Mouse (Mus musculus): ENCODE measurements around the gene Acot2.

- no peak for TF ChIP-seq CTCF (IDR thresholded peaks at IDR 0.05; ENCODE audit: low read depth)
- no peak for TF ChIP-seq EP300 (IDR thresholded peaks at IDR 0.05; ENCODE audit: low read depth)
Observed at GRCm38 (mm10) chr12:84008251-84008650, 20.6 kb downstream of the Acot2 start.
